Mouse (Mus musculus) cerebellum, postnatal 36 days (tissue): Measurements from ENCODE around the gene Alkbh6.
A peak's percentile ranks its signal among the peaks of the same experiment; 100 is the strongest.

Source experiments
- DNase-seq, 2 experiments: peaks; one replicate each; pipeline ENCODE4 v3.0.0; 2021 to 2022; ENCODE audit warnings: mixed read lengths in 2 of 2

Alkbh6 gene

DNA sequence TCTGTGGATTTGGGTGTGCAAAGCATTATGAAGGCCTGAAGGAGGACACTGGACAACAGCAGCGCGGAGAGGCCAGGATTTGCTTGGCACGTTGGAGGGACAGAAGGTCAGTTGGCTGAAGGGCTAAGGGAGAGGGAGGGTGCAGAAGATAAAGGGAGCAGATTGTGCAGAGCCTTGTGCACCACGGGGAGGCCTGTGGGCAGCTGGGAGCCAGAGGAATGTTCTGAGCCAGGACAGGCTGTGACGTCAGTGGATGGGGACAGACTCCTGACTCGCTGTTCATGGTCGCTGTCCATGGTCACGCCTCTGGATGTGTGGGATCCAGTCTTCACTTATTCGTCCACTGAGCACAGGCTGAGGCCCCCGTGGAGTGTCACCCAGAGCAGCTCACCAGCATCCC is 13.4 kb upstream of the Alkbh6 start:
- DNase-seq, result peak; percentile 93 to 94

DNA sequence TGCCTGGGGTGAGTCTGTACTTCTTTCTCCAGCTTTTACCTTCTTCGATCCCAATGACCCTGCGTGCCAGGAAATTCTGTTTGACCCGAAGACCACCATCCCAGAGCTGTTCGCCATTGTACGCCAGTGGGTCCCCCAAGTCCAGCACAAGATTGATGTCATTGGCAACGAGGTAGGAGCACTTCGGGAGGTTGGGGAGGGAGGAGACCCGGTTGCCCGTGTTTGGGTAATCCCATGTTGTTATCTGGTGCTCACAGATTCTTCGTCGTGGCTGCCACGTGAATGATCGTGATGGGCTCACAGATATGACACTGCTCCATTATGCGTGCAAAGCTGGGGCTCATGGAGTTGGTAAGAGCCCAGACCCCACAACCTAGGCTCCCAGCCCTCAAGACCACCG is 11.7 kb upstream of the Alkbh6 start:
- peak in 1 of 2 experiments; percentile 9 for DNase-seq

DNA sequence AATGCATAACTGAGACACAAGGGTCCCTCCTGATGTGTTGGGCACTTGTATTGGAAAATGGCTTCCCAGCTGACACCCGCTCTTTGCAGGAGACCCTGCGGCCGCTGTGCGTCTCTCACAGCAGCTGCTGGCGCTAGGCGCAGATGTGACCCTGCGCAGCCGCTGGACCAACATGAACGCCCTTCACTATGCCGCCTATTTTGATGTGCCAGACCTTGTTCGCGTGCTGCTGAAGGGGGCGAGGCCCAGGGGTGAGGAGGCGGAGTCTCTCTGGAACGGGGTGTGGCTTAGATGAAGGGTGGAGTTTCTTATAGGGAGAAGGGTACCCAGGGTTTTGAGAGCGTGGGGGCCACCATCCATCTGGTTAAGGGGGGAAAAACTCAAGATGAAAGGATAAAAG is 11.3 kb upstream of the Alkbh6 start:
- peak in 1 of 2 experiments; percentile 3 for DNase-seq

DNA sequence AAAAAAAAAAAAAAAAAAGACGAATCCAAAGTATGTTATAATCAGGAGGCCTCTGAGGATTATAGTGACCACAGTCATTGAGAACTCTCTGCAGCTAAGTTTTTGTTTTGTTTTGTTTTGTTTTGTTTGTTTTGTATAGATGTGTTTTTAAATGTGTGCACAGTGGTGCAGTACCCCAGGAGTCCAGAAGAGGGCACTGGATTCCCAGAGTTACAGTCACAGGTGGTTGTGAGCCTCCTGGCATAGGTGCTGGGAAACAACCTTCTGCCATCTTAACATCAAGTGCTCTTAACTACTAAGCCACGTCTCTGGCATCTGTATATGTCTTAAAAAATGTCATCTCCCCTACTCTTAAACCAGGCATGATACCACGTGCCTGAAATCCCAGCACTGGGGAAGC is 7.6 kb upstream of the Alkbh6 start:
- peak; percentile 63 to 66 for DNase-seq

DNA sequence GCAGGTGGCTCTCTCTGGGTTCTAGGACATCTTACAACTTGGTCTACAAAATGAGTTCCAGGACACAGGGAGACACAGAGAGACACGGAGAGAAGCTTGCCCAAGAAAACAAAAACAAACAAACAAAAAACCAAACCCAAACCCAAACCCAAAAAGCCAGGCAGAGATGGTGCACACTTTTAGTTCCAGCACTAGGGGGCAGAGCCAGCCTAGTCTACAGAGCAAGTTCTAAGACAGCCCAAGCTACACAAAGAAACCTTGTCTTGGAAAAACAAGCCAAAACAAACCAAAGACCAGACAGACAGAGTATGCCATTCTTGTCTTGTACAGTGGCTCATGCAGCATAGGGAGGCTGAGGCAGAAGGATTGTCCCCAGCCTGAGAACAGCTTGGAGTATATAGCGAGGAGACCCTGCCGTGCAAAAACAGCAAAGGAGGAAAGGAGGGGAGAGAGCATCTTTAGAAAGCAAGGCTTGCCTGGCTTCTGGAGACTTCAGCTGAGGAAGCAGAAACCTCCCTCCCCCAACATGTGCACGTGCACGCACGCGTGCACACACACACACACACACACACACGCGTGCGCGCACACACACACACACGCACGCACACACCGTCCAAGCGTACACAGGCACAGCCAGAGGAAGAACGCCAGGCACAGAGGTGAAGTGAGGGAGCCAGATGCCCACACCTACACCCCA is 2.3 kb upstream of the Alkbh6 start:
- no peak for DNase-seq

DNA sequence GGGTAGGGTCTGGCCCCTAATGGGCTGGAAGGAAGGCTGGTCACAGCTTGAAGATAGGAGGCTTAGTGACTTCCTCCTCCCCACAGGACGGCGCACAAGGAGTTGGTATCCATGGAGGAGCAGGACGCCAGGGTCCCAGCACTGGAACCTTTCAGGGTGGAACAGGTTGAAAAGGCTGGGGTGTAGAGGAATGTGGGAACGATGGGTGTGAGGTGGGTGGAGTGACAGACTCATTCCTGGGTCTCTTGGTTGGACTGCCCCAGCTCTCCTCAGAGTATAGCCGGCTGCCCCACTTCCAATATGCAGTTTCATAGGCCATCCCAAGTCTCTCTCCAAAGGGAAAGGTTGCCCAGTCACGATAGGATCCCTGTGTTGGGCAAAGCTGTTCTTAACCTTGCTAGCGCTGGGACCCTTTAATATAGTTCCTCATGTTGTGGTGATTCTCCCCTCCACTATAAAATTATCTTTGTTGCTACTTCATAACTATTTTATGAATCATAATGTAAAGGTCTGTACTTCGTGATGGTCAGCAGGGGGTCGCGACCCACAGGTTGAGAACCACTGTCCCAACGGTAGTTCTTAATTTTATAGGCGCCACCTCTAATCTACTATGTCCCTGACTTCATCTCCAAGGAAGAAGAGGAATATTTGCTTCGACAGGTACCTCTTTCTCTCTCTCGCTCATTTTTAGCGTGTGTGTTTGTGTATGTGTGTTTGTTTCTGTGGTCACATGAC is 1.0 kb downstream of the Alkbh6 start:
- no peak for DNase-seq

DNA sequence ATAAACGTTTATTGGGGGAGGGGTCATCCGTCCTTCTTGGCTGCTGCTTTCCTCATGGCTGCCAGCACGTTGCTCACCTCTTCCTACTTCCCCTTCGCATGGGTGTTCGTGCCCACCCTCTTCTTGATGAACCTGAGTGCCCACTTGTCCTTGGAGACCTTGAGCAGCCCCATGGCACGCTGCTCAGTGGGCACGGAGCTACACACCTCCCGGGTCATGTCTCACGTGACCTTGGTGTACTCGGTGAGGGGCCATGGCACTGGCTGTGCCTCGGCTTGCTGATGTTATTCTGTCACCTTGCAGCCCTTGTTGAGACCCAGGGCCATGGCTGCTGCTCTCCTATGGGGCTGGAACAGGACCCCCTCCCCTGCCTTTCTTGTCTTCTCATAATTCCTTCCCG is 1.6 kb downstream of the Alkbh6 start:
- DNase-seq, result no peak

DNA sequence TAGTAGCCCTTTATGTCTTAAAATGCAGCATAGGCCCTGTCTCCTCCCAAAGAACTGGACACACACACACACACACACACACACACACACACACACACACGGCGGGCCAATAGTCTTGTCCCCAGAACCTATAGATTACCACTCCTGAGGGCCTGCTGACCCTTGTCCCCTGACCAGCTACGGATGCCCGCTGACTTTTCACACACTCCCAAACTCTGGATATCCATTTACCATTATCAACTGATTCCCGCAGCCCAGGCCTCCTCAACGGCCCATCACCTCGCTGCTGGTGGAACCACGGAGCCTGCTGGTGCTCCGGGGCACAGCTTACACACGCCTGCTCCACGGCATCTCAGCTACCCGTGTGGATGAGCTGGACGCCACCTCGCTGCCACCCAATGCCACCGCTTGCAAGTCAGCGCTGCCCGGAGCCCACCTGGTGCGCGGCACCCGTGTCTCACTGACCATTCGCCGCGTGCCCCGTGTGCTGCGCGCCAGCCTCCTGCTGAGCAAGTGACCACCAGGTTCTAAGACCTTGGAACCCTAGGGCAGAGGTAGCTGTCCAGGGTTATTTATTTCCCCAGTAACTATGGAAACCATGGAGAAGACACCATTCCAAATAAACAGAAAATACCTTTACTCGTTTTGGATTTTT is 5.3 kb downstream of the Alkbh6 start:
- DNase-seq, result no peak

DNA sequence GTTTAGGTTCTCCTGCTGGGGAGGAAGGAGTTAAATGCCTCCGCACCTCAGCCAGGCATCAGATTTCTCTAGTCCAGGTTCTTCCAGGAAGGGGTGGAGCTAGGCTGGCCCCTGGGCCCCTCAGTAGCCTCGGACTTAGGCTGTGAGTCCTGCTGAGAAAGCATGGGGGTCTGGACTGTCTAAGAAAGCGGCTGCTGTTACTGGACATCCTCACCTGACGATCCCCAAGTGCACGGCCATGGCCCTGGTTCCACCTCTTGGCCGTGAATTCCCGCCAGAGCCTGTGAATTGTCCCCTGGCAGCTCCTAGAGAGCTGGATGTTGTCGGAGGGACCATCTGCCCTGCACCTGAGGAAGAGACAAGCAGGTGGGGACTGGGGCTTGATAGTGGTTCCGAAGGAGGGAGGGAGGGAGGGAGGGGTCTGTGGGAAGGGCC is 6.2 kb downstream of the Alkbh6 start, which contains the start of gene Syne4:
TSS of gene Syne4 (plus strand) at position 87 of the 435 bp plus-strand sequence.
- DNase-seq, result peak in 1 of 2 experiments; percentile 44

DNA sequence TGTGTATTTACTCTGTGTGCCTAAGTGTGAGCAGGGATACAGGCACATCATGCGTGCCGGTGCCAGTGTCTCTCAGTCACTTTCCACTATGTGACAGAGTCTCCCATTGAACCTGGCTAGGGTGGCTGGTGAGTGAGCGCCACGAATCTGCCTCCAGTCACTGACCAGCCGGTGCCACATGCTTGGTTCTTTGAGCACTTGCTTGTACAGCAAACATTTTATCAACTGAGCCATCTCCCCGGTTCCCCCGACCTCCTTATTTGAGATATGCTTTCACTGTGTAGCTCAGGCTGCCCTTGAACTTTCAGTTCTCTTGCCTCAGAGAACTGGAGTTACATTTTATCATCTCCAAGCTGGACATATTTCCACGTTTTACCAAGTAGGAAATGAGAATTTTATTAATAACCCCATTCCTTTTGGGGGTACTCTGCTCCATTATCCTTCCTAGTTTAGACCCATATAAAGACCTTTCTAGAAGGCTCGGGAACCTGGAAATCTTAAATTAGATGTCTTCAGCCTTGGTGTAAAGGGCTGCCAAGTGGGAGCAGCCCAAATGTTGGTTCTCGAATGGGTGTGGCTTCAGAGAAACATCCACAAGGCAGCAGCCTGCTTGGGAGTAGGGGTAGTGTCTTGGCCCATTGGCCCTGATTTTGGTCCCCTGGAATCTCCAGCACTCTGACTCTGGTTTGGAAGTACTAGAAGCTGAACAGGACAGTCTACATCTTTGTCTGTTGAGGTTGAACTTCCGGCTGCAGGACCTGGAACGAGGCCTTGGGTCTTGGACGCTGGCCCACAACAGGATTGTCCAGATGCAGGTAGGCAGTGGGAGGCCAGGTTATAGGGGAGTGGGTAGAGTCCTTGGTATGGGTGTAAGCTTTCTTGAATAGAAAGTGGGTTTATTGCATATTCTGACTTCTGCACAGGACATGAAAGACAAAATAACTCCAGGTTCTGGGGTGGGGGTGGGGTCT is 7.3 kb downstream of the Alkbh6 start:
- no peak for DNase-seq

DNA sequence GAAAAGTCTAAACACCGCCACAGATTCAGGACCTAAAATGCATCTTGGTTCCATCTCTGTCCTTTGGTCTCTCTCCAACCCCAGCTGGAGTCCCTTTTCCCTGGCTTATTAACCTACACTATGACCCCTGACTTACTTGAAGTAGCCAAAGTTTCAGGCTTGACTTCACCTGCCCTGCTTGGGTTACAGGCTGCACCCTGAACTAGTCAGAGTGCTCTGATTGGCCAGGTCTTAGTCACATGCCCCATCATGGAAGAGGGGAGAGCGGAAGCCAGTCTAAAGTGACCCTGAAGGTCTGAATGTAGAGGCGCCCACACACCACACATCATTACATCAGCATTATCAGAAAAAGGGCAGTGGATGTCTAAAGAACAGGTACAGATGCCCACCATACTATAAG is 9.6 kb downstream of the Alkbh6 start:
- no peak for DNase-seq

DNA sequence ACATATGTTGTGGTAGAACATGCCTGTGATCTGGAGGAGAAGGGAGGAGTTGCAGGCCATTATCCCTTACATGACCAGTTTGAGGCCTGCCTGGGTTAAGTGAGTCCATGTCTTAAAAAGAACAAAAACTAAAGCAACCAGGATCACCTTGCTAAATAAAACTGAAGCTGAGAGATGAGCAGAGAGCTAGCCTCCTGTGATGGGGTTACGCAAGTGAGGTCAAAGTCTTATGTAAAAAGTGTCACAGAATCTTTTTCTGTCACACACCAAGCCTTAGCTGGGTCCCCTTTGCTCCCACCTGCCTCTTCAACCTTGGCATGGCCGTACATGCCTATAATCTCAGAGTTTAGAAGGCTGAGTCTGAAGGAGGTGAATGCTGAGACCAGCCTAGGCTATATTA is 12.4 kb downstream of the Alkbh6 start:
- DNase-seq, result no peak

DNA sequence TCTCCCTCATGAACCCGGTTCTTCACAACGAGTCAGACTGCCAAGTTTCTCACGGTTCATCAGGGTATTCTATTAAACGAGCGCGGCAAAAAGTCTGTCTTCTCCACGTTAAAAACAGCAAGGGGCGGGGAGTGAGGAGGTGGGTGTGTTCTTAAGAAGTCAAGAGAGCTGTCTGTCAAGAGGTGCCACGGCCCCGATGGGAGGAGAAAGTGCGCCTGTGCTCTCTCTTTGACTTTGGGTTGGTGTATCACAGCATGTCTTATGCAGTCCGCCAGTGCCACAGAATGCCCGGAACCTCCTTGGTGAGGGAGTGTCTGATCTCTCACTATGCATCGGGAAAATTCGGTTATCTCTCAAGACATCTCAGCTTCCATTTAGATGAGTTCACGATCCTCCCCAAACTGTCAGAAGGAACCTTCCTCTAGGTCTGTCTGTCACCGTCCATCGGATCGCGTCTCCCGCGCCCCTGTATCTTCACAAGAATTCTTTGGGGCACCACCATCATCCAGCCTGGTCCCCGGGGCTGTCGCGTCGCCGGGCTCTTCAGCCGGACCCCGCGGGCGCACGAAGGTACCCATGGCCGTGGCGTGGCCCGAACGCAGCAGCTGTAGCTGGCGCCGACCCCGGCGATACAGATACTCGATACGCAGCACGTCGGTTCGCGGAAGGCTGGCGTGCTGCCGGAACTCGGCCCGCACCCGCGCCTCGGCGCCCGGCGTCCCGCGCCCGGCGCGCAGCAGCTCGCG is 13.2 kb downstream of the Alkbh6 start, which contains the start of gene E130208F15Rik:
TSS of gene E130208F15Rik (plus strand) at position 202 of the 746 bp plus-strand sequence.
- DNase-seq, result peak; percentile 70 to 75

DNA sequence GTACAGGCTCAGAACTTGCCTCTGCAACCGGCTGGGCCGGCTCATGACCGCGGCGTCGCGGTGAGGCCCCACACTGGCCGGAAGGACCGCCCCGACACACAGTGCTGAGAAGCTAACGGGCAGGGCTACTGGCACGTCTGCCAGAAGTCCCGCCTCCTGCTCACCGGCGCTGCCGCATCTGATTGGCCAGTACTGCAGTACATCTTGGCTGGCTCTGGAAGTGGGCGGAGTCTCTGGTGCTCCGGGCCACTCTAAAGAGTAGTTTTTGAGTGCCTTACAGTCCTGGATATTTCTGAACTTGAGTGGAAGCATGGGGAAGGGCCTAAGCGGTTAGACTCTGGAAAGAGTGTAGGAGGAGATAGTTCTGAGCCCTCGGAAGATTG is 13.8 kb downstream of the Alkbh6 start:
- DNase-seq, result peak; percentile 97 to 98

DNA sequence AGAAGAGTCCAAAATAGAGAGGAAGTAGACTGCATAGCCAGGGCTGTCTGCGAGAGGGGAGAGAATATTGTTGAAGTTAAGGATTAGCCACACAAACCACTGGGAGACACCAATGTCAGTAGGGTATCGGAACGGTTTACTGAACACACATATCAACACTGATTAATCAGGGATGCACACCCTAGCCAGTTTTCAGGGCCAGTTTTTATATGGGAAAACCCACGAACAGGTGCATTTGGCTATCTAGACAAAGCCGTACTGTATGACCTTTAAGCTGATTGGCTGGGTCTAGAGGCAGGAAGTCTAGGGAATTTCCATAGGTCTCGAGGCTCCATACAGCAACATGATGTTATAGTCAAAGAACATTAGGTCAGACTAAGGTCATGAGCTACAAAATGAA is 14.3 kb downstream of the Alkbh6 start:
- no peak for DNase-seq

DNA sequence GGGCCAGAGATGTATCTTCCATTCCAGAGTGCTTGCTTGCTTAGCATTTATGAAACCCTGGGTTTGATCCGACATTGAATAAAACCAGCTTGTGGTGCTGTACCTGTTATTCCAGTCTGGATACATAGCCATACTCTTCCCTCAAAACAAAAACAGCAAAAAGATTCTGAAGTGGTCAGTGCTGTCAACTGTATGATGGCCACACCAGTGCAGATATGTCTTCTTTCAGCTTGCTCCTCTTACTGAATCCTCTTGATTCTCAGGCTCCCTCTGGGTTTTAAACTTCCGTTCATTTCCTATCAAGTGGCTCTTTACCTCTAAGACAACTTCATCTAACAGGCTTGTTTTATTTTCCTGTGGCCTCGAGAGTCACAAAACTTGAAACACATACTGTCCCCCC is 15.3 kb downstream of the Alkbh6 start, which contains the start of gene Sdhaf1:
TSS of gene Sdhaf1 (minus strand) at position 101 of the 400 bp plus-strand sequence.
- no peak for DNase-seq

DNA sequence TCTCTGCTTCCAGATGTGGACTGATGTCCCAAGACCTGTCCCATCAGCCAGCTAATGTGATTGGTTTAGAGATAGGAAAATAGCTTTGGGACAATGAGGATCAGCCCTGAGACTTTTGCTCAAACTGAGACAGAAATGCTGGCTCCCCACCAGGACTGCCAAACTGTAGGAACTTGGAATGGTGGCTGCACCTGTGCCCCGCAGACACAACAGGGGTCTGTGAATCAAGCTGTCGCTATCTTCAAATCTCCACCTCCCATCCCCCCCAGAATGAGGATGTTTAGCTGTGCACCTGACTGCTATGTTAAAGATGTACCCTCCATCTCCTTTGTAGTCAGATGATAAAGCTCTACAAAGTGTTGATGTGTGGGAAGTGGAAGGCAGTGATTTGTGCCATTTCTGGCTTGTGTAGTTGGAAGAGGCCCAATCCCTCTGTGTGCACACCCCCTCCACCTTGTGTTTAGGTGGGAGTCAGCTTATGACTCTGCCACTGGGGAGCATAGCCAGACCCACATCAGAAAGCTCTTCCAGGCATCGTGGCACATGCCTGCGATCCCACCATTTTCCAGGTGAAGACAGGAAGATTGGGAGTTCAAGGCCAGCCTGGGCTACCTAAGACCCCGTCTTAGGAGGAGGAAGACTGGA is 15.9 kb downstream of the Alkbh6 start:
- DNase-seq, result no peak

DNA sequence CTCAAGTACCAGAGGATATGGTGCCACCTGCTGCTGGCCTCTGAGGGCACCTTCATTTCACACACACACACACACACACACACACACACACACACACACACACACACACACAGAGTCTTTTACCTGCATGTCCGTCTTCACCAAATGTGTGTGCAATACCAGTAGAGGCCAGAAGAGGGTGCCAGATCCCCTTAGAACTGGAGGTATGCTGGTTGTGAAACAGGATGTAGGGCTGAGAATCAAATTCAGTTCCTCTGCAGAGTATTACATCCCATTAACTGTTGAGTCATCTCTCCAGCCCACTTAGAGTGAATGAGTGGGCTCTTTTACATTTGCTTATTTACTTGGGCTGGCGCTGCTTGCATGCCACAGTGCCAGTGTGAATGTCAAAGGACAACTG is 16.8 kb downstream of the Alkbh6 start:
- DNase-seq, result peak; percentile 47 to 64

DNA sequence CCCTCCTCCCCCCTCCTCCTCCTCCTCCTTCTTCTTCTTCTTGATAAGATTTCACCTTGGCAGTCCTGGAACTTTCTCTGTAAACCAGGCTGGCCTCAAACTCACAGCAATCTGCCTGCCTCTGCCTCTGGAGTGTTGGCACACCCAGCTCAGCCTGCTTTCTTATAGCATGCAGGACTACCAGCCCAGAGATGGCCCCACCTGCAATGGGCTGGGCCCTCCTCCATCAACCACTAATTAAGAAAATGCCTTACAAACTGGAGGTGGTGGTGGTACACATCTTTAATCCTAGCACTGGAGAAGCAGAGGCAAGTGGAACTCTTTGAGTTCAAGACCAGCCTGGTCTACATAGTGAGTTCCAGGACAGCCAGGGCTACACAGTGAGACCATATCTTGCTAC is 17.9 kb downstream of the Alkbh6 start:
- DNase-seq, result no peak

DNA sequence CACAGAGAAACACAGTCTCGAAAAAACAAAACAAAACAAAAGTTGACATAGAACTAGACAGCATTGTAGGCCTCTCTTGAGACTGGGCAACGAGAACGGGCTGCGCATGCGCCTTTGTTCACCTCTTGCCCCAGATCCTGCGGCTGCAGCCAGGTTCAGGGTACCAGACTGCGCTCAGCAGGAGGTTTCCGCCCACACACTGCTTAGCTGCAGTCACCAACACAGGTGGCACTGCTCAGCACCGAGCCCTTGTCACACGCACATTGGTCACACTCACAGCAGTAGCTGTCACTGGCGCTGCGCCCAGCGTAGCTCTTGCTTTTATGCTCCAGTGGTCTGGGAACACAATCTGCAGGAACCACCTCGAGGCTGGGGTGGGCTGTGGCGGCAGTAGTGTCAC is 18.6 kb downstream of the Alkbh6 start:
- peak; percentile 98 for DNase-seq

DNA sequence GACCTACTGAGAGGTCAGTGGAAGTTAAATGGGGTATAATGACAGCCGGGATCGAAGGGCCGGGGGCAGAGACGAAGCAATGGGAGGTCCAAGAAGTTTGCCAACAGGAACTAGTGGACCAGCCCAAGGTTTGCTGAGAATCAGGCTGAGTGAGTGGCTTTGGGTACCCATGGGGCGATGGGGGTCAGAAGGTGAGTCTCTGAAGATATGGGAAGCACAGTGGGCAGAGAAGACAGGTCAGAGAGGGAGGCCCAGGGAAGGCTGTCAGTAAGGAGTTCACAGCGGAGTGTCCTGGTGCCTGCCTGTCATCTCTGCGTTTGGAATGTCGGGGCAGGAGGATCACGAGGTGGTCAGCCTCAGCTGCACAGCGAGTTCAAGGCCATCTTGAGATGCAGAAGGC is 19.9 kb downstream of the Alkbh6 start:
- DNase-seq, result no peak
